Mouse (Mus musculus) granulocyte monocyte progenitor cell, adult 5-6 weeks (primary cell): ENCODE data around the gene Flt1. TPM values are rescaled to one million over a fixed set of nuclear protein-coding genes. Genes with fewer than 3 reads are reported as not detected.

Experiments
- ATAC-seq: replicated peaks from 2 replicates; pipeline ENCODE4 v1.8.0; 2016; ENCODE audit warnings: mild to moderate bottlenecking, moderate TSS enrichment, inconsistent platforms; ENCODE audit not compliant: poor library complexity, severe bottlenecking
- total RNA-seq, 2 experiments: library from RNA; stranded (forward) in 1 of 2; stranded (reverse) in 1 of 2; fragments of 200-712, 200-1000 nt in 1 of 2; fragments of >200 nt in 1 of 2; fragmentation: Nextera tagmentation in 1 of 2; gene quantifications; 2 replicates each; pipeline ENCODE4 v1.2.3; 2014 to 2017

Gene Flt1
- total RNA-seq, 2 experiments from 2014 or later, result 3.4 to 3.7 TPM

GRCm38 (mm10) chr5:147726701-147727393 lies 1.0 kb upstream of the Flt1 start:
- ATAC-seq, result peak; percentile 65

DNA sequence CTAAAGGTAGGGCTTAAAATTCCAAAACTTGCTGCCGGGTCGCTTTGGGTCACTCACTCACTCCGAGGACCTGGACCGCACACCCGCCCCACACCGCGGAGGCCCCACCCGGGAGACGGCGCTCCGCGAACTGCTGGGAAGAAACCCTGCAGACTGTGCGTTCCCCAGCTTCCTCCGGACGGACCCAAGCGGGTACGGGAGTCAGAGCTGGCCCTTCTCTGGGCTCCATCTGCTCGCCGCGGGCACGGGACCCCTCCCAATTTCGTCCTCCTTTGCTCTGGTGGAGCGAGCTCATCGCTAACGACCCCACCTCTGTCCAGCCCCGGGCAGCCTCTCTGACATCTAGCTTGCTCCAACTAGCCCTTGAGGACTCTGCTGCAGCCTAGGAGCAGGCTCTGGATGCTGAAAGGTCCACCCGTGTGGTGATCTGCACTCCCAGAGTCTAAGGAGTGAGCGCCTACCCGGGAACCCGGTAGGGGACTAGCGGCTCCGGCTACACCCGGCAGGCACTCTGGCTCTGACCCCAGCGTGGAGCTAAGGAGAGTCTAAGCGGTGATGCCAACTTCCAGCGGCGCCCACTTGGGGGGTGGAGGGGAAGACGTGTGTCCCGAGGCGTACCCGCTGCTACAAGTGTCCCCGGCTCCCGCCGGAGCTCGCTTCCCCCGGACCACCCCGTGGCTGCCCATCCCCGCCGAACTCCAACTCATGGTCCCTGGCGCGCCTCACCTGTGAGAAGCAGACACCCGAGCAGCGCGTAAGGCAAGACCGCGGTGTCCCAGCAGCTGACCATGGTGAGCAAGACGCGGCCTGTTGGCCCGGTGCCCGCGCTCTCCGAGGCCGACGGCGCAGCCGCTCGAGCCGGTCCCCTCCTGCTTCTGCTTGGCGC lies 623 bp downstream of the Flt1 start:
- peak; percentile 33 for ATAC-seq

- ATAC-seq, result no peak
Observed at GRCm38 (mm10) chr5:147724391-147724790, 1.4 kb downstream of the Flt1 start.

- ATAC-seq, result no peak
Observed at GRCm38 (mm10) chr5:147723811-147724210, 2.0 kb downstream of the Flt1 start.

DNA sequence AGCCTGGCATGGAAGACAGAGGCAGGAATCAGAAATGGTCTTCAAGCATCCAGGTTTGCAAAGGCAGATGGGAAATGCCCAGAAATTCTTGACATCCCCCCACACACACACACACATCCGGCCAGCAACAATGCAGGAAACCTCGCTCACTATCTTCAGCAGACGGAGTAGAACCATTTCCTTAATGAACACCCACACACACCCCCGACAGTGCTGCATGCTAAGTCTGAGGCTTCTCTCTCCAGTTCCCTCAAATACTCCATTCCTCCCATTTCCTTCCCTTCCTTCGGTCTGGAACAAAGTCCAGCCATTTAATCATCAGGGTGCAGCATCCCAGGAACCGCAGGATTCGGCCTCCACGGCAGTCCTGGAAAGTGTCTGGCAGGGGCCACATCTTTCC lies 4.4 kb downstream of the Flt1 start:
- ATAC-seq, result peak; percentile 50

DNA sequence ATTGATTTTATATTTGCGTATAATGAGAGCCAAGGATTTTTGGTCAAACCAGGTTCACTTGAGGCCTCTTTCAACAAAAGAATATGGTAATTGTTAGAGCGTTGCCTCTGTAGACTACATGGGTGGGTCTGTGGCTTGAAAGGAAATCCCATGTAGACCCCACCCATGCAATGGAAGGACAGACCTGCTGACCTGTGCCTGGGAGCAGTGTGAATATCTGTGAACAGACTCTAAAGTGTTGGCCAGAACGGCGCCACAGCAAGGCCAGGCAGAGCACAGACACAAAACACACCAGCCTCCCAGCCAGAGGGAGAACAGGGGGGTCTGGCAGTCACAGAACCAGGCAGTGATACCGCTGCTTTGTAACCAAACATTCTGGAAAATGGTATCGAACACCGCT lies 7.5 kb downstream of the Flt1 start:
- no peak for ATAC-seq

GRCm38 (mm10) chr5:147716697-147717217 lies 9.1 kb downstream of the Flt1 start:
- no peak for ATAC-seq

DNA sequence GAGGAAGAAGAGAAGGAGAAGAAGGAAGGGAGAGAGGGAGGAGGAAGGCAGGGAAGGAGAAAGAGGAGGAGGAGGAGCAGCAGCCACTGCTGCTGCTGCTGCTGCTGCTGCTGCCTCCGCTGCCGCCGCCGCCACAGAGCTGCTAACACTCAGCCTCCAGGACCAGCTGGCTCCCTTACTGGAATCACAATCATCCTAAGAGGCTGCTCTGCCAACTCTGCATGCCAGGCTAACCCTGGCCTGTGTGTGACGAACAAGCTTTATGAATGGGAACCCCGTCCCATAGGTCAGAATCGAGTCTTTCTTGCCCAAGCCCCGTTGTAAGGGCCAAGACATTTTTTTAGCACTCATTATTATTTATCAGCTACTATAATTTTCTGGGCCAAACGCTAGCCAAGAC lies 9.5 kb downstream of the Flt1 start:
- no peak for ATAC-seq

DNA sequence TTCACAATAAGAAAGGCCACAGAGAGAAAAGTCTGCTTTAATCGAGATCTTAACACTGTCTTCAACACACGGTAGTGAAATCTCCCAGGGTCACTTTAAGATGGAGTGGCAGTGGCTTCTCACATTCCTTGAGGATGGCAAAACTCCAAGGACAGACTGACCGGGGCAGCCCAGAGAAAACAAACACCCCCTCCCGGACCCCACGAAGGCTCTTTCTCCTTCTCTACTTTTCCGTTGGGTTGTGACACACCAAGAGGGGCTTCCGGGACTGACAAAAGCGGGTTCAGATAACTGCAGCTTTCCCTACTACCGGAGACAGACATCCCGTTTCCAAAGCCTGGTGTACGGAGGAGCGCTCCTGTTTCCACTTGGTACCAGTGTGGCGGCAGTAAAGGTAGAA lies 10.4 kb downstream of the Flt1 start:
- ATAC-seq, result no peak

GRCm38 (mm10) chr5:147708500-147708899 lies 17.3 kb downstream of the Flt1 start:
- no peak for ATAC-seq

DNA sequence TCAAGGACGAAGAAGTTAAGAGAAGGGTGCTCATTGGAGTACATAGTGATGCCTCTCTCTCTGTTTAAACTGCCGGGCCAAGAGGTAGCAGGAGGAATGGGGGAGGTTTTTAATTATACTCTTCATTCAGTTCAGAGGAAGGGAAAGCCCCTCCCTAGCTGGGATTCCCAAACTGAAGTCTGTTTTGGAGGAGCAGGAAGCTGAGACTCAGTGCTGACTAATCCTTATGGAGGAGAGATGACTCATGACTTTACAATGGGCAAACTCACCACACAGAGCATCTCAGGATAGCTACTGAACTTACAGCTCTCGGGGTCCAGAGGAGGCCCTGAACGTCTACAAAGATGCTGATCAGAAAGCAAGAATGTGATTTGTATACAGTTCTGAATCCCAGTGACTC lies 18.3 kb downstream of the Flt1 start:
- ATAC-seq, result no peak

GRCm38 (mm10) chr5:147704890-147705289 lies 20.9 kb downstream of the Flt1 start:
- no peak for ATAC-seq

DNA sequence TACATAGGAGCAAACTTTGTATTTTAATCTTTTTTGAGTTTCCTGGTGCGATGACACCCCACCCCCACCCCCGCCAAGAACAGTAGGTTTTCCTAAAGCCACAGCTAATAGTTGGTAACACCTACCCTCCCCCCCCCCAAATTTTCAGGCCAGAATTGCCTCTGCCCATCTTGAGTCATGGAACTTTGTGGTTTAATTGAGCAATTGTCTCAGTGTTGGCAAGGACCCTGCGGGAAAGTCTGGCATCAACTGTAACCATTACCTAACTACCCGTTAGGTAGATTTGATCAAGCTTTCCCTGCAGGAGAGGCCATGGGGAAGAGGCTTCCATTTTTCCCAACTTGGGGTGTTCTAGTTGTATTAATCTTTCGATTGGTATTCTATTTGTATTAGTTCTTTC lies 23.4 kb downstream of the Flt1 start:
- ATAC-seq, result peak; percentile 72

DNA sequence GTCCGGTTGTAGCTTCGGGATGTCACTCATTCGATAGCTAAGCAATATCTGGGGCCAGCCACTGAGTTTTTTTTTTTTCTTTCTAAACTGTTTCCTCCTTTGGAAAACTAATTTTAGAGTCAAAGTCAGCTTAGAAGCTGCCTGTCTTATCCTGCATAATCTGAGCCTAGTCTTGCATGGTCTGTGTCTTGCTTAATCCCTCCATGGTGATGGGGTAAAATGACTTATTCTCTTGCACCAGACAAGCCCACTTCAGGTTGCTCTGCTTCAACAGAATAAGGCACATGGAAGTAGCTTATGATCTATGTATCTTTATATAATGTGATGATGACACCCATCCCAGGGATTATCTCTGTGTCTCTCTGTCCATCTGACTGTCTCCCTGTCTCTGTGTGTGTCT lies 24.8 kb downstream of the Flt1 start:
- peak; percentile 77 for ATAC-seq

- peak; percentile 57 for ATAC-seq
Observed at GRCm38 (mm10) chr5:147698044-147698443, 27.8 kb downstream of the Flt1 start.

- ATAC-seq, result no peak
Observed at GRCm38 (mm10) chr5:147697165-147697564, 28.6 kb downstream of the Flt1 start.

GRCm38 (mm10) chr5:147692622-147693021 lies 33.2 kb downstream of the Flt1 start:
- ATAC-seq, result no peak

DNA sequence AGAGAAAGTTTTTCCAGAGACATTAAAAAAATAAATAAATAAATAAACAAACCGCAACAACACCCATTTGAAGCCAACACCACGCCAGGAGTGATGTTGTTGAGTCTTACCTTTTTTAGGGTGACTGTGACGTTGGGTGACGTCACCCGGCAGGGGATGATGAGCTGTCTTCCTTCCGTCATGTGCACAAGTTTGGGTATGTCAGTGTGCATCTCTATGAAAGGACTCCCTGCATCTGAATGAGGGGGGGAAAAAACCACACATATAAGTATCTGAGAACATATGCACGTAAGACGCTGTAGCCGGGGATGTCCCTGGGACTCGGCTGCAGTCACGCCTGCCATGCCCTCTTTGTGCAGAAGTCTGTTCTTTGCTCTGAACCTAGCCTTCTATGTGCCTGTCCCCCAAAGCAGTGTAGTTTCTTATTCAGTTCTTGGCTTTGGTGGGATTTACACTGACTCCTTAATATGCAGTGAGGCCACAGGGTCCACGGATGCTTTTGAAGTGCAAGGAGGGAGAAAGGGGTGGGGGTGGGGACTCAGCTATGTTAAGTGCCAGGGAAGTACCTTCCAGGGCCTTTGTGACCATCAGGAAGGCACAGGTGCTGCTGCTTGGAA lies 42.0 kb downstream of the Flt1 start:
- no peak for ATAC-seq

GRCm38 (mm10) chr5:147681224-147681623 lies 44.6 kb downstream of the Flt1 start:
- ATAC-seq, result no peak

DNA sequence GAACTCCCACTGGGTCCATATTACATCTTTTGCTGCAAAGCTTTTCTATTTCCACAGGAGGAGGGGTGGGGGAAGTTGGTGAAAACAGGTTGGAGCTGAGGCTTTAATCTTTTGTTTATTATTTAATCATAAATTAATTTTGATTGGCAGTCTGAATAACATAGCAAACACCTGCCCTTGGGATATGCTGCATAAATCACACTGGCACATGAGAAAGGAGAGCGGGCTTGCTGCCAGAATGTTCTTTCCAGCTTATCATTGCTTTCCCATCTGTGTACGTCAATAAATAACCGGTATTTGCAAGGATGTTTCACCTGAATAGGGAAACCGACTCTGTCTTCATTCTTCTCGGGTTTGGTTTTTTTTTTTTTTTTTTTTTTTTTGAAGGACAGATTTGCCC lies 45.1 kb downstream of the Flt1 start:
- ATAC-seq, result no peak

DNA sequence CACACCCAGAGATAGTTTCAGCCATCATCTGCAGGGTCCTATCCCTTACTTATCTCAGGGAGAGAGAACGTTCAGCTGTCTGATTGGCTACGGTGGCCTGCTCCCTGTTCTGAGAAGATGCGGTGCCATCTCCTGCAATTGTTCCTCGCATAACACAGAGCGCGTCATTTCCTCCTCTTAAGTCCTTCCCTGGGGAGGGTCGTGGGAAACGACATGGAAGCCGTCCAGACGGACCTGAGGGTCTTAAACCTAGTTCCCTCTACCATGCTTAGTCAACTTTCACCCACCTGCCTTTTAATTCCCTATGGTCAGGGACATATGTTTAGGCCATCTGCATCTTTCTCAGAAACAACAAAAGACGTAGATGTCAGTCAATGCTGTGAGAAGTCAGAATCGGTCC lies 46.5 kb downstream of the Flt1 start:
- no peak for ATAC-seq
